27 mouse cellular contexts compared by ENCODE assay signal in the genomic region with DNA sequence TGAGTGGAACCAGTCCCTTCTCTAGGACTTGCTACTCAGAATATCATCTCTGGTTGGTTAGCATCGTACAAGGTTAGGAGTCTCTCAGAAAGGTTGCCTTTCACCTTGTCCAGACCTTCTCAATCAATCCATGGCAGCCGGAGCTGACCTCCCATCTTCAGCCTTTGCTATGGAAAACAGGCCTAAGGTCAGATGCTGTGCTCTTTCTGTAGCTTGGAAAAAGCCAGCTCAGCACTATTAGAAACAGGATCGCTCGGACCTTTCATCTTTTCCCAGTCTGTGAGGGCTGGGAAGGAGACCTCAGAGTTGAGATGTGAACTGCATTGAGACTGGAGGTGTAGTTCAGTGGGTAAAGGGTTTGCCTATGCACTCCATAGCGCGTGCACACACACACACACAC. TPM values are rescaled to one million over a fixed set of nuclear protein-coding genes. Genes with fewer than 3 reads are reported as not detected.
DNase-seq lines count a peak whose midpoint lies in the region; ATAC-seq and TF ChIP-seq lines count a peak whose summit lies in the region.
"Had no signal": no experiment of that assay in that cellular context is flagged by ENCODE, and none has a peak within 500 bp of the region (broad histone marks: within the 10 kb centered on the region; RNA-seq: fewer than 3 reads in every experiment).

No protein-coding gene starts in this region.

- 93% methylated on average over 6 of the region's 6 CpGs for WGBS in midbrain, embryonic 11.5 days
- WGBS in midbrain, embryonic 10.5 days, result 89% methylated on average over 6 of the region's 6 CpGs

- ATAC-seq in megakaryocyte, adult 5-6 weeks (ENCODE audit: poor library complexity, severe bottlenecking), result no peak
- ATAC-seq in midbrain, embryonic 11.5 days (ENCODE audit: low FRiP score), result no peak
- ATAC-seq: activated CD4-positive, CD25-positive, alpha-beta regulatory T cell, adult 4 months; CD4-positive, CD25-positive, alpha-beta regulatory T cell, adult 4 months; Patski had no signal

- in situ Hi-C loops in ES-E14 (cut with MboI; ENCODE audit: low sequenced_read_pairs in 2 of 2, unreplicated experiment in 2 of 2), result no loop called here

- H3K4me3 ChIP-seq in megakaryocyte, embryonic 14.5 days (replicated peaks), result peak overlapping the region; percentile 42
- H3K4me3 ChIP-seq in midbrain, embryonic 11.5 days (ENCODE audit: low read depth, low read length), result no peak overlapping the region
- H3K4me3 ChIP-seq in midbrain, embryonic 10.5 days, result no peak overlapping the region
- H3K4me3 ChIP-seq in ES-E14 (ENCODE audit: insufficient read depth in 1 of 2, low read depth in 1 of 2, low read length in 2 of 2, poor library complexity in 1 of 2, severe bottlenecking in 1 of 2), result no peak overlapping the region

- H3K9ac ChIP-seq in midbrain, embryonic 11.5 days (ENCODE audit: low read length), result no peak overlapping the region
- H3K9ac ChIP-seq in ES-E14 (ENCODE audit: insufficient read depth, low read depth, low read length, poor library complexity, severe bottlenecking), result no peak overlapping the region

- no peaks in the 10 kb centered on the region for H3K36me3 ChIP-seq in megakaryocyte, embryonic 14.5 days (replicated peaks; ENCODE audit: low read length)
- H3K36me3 ChIP-seq in midbrain, embryonic 11.5 days (ENCODE audit: control insufficient read depth, insufficient read depth, low read length), result no peaks in the 10 kb centered on the region
- no peaks in the 10 kb centered on the region for H3K36me3 ChIP-seq in midbrain, embryonic 10.5 days
- H3K36me3 ChIP-seq in ES-E14 (ENCODE audit: control insufficient read depth, insufficient read depth, low read length, poor library complexity, severe bottlenecking), result no peaks in the 10 kb centered on the region
- H3K36me3 ChIP-seq: G1E had no signal

- peak; percentile 75 for DNase-seq in midbrain, embryonic 11.5 days (ENCODE audit: low spot score, missing footprints)
- no peak for DNase-seq in midbrain, embryonic 10.5 days (ENCODE audit: low spot score)
- no peak for DNase-seq in ES-E14 (ENCODE audit: low read depth, low spot score)
- no peak for DNase-seq in frontal cortex, postnatal 25 days (ENCODE audit: low spot score in 2 of 2)
- DNase-seq: adrenal gland, adult 2 months; adrenal gland, adult 8-10 months; adrenal gland, postnatal 10 days; adrenal gland, postnatal 14 days; adrenal gland, postnatal 25 days; adrenal gland, postnatal 36 days; B cell, adult 2 months; cerebellum, adult 11 months; cerebellum, adult 11-12 months; cerebellum, adult 18-20 months; cerebellum, adult 2 months had no signal

- no peak overlapping the region for H3K4me2 ChIP-seq in midbrain, embryonic 11.5 days

- H3K27me3 ChIP-seq in megakaryocyte, embryonic 14.5 days (replicated peaks), result peaks cover 8% of the 10 kb centered on the region
- H3K27me3 ChIP-seq in midbrain, embryonic 11.5 days (ENCODE audit: control insufficient read depth, insufficient read depth, low read length), result no peaks in the 10 kb centered on the region
- H3K27me3 ChIP-seq in midbrain, embryonic 10.5 days (ENCODE audit: low read depth, poor library complexity, severe bottlenecking), result no peaks in the 10 kb centered on the region
- H3K27me3 ChIP-seq: CH12.LX, Patski had no signal

- no peak overlapping the region for H3K27ac ChIP-seq in midbrain, embryonic 11.5 days (ENCODE audit: low read depth, low read length)
- H3K27ac ChIP-seq in midbrain, embryonic 10.5 days (replicated peaks), result no peak overlapping the region
- H3K27ac ChIP-seq in ES-E14 (ENCODE audit: insufficient read depth, low read depth, low read length, poor library complexity, severe bottlenecking), result no peak overlapping the region

- H3K4me1 ChIP-seq in megakaryocyte, embryonic 14.5 days, result 0 out of 2 replicates have a peak, but pooled peaks cover 5% of the 10 kb centered on the region
- H3K4me1 ChIP-seq in midbrain, embryonic 11.5 days (ENCODE audit: control insufficient read depth, insufficient read depth, low read length), result no peaks in the 10 kb centered on the region
- no peaks in the 10 kb centered on the region for H3K4me1 ChIP-seq in midbrain, embryonic 10.5 days
- H3K4me1 ChIP-seq in ES-E14 (ENCODE audit: control insufficient read depth in 2 of 2, insufficient read depth in 2 of 2, low read length in 2 of 2, poor library complexity in 1 of 2), result no peaks in the 10 kb centered on the region

- no peaks in the 10 kb centered on the region for H3K9me3 ChIP-seq in megakaryocyte, embryonic 14.5 days
- no peaks in the 10 kb centered on the region for H3K9me3 ChIP-seq in midbrain, embryonic 11.5 days (ENCODE audit: control insufficient read depth, low read length)
- no peaks in the 10 kb centered on the region for H3K9me3 ChIP-seq in midbrain, embryonic 10.5 days (replicated peaks)
- no peaks in the 10 kb centered on the region for H3K9me3 ChIP-seq in ES-E14 (ENCODE audit: control insufficient read depth, insufficient read depth, low read depth, low read length)
- H3K9me3 ChIP-seq: G1E had no signal

TF ChIP-seq in ES-E14, 5 proteins besides CTCF, POLR2A, EP300 and RAD21:
- TF ChIP-seq ZNF384 (IDR thresholded peaks at IDR 0.05; ENCODE audit: low read depth, low read length), result no peak
- TF ChIP-seq CHD2 (IDR thresholded peaks at IDR 0.05; ENCODE audit: low read depth, low read length), result no peak
- no peak for TF ChIP-seq HCFC1 (IDR thresholded peaks at IDR 0.05; ENCODE audit: borderline replicate concordance, insufficient read depth, low read length)
- no peak for TF ChIP-seq ZC3H11A (IDR thresholded peaks at IDR 0.05; ENCODE audit: borderline replicate concordance, low read depth, low read length)
- peak; percentile 87 for TF ChIP-seq MAFK (IDR thresholded peaks at IDR 0.05; ENCODE audit: insufficient read depth, low read depth, low read length)

RNA-seq across cellular contexts. Expression of a gene that starts 10.6 kb away (rescaled TPM):
- not detected in 2 replicates for polyA plus RNA-seq in megakaryocyte, embryonic 14.5 days (2012; ENCODE audit: insufficient read depth, low replicate concordance)
- not detected in 2 replicates for total RNA-seq in megakaryocyte, adult 5-6 weeks (2015)
- total RNA-seq in megakaryocyte, adult 5-6 weeks (2017), result not detected in 2 replicates
- polyA plus RNA-seq in midbrain, embryonic 11.5 days (2014; fragmentation: Nextera tagmentation; extraction: Ambion mirVana), result not detected in 2 replicates
- polyA plus RNA-seq in midbrain, embryonic 10.5 days (2016; fragmentation: Nextera tagmentation; extraction: Ambion mirVana), result not detected in 2 replicates
- not detected in 2 replicates for total RNA-seq in ES-E14 (2012; rRNA removed)
- total RNA-seq: adrenal gland, adult 18-20 months; adrenal gland, adult 2 months; adrenal gland, adult 8-10 months; adrenal gland, postnatal 10 days; adrenal gland, postnatal 14 days; adrenal gland, postnatal 25 days; adrenal gland, postnatal 36 days; adrenal gland, postnatal 4 days; CH12.LX; G1E; MEL had no signal
- polyA plus RNA-seq: activated CD4-positive, CD25-positive, alpha-beta regulatory T cell, adult 4 months; adrenal gland, adult 2 months; brain, embryonic 14.5 days; C2C12; CD4-positive, CD25-positive, alpha-beta regulatory T cell, adult 4 months; G1E had no signal

RNA-seq across cellular contexts. Expression of a gene that starts 52.9 kb away (rescaled TPM):
- 0.20 TPM in 1 of 2 replicates, not detected in the other for polyA plus RNA-seq in megakaryocyte, embryonic 14.5 days (2012; ENCODE audit: insufficient read depth, low replicate concordance)
- 32.6 and 40.2 TPM in 2 replicates for total RNA-seq in megakaryocyte, adult 5-6 weeks (2015)
- total RNA-seq in megakaryocyte, adult 5-6 weeks (2017), result 13.7 and 17.2 TPM in 2 replicates
- 4.5 and 5.2 TPM in 2 replicates for polyA plus RNA-seq in midbrain, embryonic 11.5 days (2014; fragmentation: Nextera tagmentation; extraction: Ambion mirVana)
- polyA plus RNA-seq in midbrain, embryonic 10.5 days (2016; fragmentation: Nextera tagmentation; extraction: Ambion mirVana), result 2.2 and 3.2 TPM in 2 replicates
- total RNA-seq in ES-E14 (2012; rRNA removed), result 4.7 and 4.8 TPM in 2 replicates
- total RNA-seq: CH12.LX, MEL had no signal
- polyA plus RNA-seq: G1E had no signal
